Mouse (Mus musculus) testis, postnatal 14 days (tissue): ENCODE data around the gene Ocrl.

Source experiments
- DNase-seq: peaks from one replicate; pipeline ENCODE4 v3.0.0; 2021; ENCODE audit warnings: low spot score

Gene Ocrl

GRCm38 (mm10) chrX:47977078-47977477, 64.9 kb downstream of the Ocrl start:
- no peak for DNase-seq

- DNase-seq, result no peak
Measured at GRCm38 (mm10) chrX:47985000-47985619, 72.9 kb downstream of the Ocrl start.

GRCm38 (mm10) chrX:47988024-47988423, 75.8 kb downstream of the Ocrl start:
- DNase-seq, result no peak

GRCm38 (mm10) chrX:47992606-47993005, 80.4 kb downstream of the Ocrl start:
- DNase-seq, result peak; percentile 38

DNA sequence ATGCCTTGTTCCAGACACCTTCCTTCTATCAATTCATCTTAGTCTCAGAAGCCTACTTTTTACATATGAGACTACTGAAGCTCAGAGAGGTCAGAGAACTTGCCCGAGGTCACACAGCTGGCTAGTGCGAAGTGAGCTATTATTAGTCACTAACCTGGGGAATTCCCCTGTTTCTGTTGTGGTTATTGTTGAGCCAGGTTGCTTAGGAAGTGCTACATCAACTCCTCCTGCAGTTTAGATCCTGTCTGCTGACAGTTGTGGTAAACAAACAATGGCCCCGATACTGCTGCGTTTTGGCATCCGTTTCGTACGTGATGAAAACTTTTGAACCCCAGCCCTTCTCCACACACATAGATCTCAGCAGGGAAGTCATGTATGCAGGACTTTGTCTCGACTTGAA, 86.2 kb downstream of the Ocrl start:
- no peak for DNase-seq

DNA sequence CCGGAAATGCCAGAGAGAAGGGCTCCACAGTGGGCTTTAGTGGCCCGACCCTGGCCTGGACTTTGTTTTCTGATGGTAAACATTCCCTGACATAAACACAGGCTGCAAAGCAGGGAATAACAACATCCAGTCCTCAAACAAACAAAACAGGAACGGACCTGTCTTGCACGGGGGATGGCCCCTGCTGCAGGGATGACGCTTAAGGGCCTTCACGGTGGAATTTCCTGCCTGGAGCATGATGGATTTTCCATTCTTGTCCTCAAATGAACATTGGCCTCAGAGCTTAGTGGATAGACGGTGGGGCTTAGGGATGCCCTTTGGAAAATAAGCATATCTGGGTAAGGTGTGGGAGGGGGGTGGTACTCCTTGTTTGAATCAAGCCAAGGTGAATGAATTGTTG, 89.0 kb downstream of the Ocrl start:
- DNase-seq, result no peak

DNA sequence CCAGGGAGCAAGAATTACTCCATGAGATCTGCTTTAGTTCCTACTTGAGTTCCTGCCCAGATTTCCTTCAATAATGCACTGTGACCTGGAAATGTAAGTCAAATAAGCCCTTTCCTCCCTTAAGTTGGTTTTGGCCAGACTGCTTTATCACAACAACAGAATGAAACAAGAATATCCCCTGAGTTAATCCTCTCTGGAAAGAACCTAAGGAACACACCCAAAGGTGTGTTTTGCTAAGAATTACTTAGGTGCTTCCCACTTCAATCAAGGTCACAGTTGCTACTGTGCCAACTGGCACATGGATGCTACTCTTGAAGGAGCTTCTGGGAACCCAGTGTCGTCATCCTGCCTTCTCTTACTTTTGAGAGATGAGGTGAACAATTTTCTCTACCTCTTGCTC, 92.6 kb downstream of the Ocrl start:
- no peak for DNase-seq

GRCm38 (mm10) chrX:48006062-48006461, 93.9 kb downstream of the Ocrl start:
- DNase-seq, result no peak

- no peak for DNase-seq
Measured at GRCm38 (mm10) chrX:48011656-48012055, 99.5 kb downstream of the Ocrl start.
